Mouse (Mus musculus) ES-E14 (cell line): ENCODE data around the gene Hoxa5.

ENCODE experiments used
- CHD2 ChIP-seq: IDR thresholded peaks from 2 replicates; pipeline ENCODE4 v1.6.1; 2014; ENCODE audit warnings: mild to moderate bottlenecking, low read depth, low read length, inconsistent platforms
- HCFC1 ChIP-seq: IDR thresholded peaks from 2 replicates; pipeline ENCODE4 v1.6.1; 2012; ENCODE audit warnings: low read length, inconsistent platforms, borderline replicate concordance; ENCODE audit not compliant: insufficient read depth
- MAFK ChIP-seq: IDR thresholded peaks from 2 replicates; pipeline ENCODE4 v1.6.1; 2014; ENCODE audit warnings: mild to moderate bottlenecking, low read depth, low read length, inconsistent platforms; ENCODE audit not compliant: insufficient read depth
- ZC3H11A ChIP-seq: IDR thresholded peaks from 2 replicates; pipeline ENCODE4 v1.6.1; 2012; ENCODE audit warnings: low read depth, mild to moderate bottlenecking, inconsistent platforms, low read length, borderline replicate concordance
- ZNF384 ChIP-seq: IDR thresholded peaks from 2 replicates; pipeline ENCODE4 v1.6.1; 2012; ENCODE audit warnings: low read depth, low read length, inconsistent platforms

DNA sequence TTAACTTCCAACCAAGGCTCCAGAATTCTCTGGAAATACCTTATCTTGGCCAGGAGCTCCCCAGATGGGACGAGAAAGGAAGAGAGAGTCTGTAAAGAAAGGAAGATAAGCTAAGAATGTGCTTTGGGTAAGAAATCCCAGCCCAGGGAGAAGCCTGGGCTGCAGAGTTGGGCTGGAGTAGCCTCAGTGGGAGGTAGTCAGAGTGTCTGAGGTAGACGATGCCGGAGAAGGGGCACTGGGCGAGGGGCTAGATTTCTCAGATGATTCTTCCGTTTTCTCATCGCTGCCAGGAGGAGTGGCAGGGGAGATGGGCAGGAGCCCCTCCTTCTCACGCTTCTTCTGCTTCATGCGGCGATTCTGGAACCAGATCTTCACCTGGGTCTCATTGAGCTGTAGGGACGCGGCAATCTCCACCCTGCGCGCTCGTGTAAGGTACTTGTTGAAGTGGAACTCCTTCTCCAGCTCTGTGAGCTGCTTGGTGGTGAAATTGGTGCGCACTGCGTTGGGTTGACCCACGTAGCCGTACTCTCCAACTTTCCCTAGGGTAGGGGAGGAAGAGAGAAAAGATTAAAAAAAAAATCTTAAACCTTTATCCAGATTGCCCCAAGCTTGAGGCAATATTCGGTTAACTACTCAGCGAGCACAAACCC is 47.7 kb downstream of the Hoxa5 start:
- TF ChIP-seq ZC3H11A: no peak
- no peak for TF ChIP-seq CHD2
- TF ChIP-seq HCFC1: no peak
- no peak for TF ChIP-seq MAFK
- TF ChIP-seq ZNF384: no peak
